Mouse (Mus musculus) stomach, embryonic 15.5 days (tissue): ENCODE measurements around the gene Fastkd1. TPM values are rescaled to one million over a fixed set of nuclear protein-coding genes. Genes with fewer than 3 reads are reported as not detected.
"Not testable (repeated sequence)": the region's sequence is repeated elsewhere in the genome, so short reads cannot be mapped to it uniquely, and the experiment has no call there.

Experiments used
- ATAC-seq: fragments of 200-750 bp; cut with Nextera tagmentation; 2 replicates; pipeline ENCODE4 v1.8.0; 2017; ENCODE audit warnings: low read depth, moderate number of reproducible peaks, moderate TSS enrichment; ENCODE audit not compliant: insufficient read depth, low FRiP score
- H3K27ac ChIP-seq: fragments of 300-500 bp; sonication (generic); 2 replicates; pipeline ENCODE4 v1.5.1; 2015; ENCODE audit warnings: mild to moderate bottlenecking, inconsistent platforms
- H3K27me3 ChIP-seq: fragments of 300-500 bp; sonication (generic); replicated peaks from 2 replicates; pipeline ENCODE4 v1.6.1; 2015; ENCODE audit warnings: inconsistent platforms
- H3K36me3 ChIP-seq: fragments of 300-500 bp; sonication (generic); 2 replicates; pipeline ENCODE4 v1.6.1; 2015; ENCODE audit warnings: inconsistent platforms
- H3K4me1 ChIP-seq: fragments of 300-500 bp; sonication (generic); 2 replicates; pipeline ENCODE4 v1.6.1; 2015; ENCODE audit warnings: inconsistent platforms
- H3K4me2 ChIP-seq: fragments of 300-500 bp; sonication (generic); 2 replicates; pipeline ENCODE4 v1.6.1; 2015; ENCODE audit warnings: mild to moderate bottlenecking, inconsistent platforms
- H3K4me3 ChIP-seq: fragments of 300-500 bp; sonication (generic); replicated peaks from 2 replicates; pipeline ENCODE4 v1.5.1; 2015; ENCODE audit warnings: inconsistent platforms
- H3K9ac ChIP-seq: fragments of 300-500 bp; sonication (generic); 2 replicates; pipeline ENCODE4 v1.6.1; 2015; ENCODE audit warnings: inconsistent platforms
- H3K9me3 ChIP-seq: fragments of 300-500 bp; sonication (generic); 2 replicates; pipeline ENCODE4 v1.6.1; 2016; ENCODE audit warnings: inconsistent platforms
- WGBS: fragments of 180-500 bp; shearing (Covaris S2); methylation state at CpG from one replicate; pipeline ENCODE4 v1.1.7; 2015; 5-methylcytosine and 5-hydroxymethylcytosine counted together
- polyA plus RNA-seq: library from polyadenylated mRNA; unstranded; fragments of >200 nt; fragmentation: Nextera tagmentation; extraction: Ambion mirVana; gene quantifications from 2 replicates; pipeline ENCODE4 v1.2.1, GENCODE M21; 2015

Fastkd1 gene
- polyA plus RNA-seq, 1 experiment from 2014 or later, result 9.0 TPM

DNA sequence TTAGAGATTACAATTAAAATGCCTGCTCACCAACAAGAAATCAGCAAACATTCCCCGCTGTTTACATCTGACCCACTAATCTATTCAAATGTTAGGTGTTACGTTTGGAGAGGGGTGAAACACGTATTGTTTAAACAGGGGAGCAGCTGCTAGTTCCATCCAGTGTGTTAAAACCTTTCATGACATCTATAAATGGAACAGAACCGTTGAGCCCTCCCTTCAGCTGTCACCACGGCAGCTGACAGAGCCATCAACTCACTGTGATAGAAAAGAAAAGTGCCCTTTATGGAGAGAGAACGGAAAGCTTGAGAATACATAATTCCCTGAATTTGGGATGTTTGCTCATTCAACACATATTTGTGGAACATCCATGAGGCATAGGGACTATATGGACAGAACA, 44.9 kb downstream of the Fastkd1 start:
- Histone ChIP-seq H3K4me2 (no peak overlapping the region), H3K9ac (no peak overlapping the region), H3K9me3 (no peaks in the 10 kb centered on the region), H3K4me1 (no peaks in the 10 kb centered on the region), H3K36me3 (no peaks in the 10 kb centered on the region), H3K27me3 (no peaks in the 10 kb centered on the region), H3K27ac (no peak overlapping the region), H3K4me3 (no peak overlapping the region)
- no peak for ATAC-seq
- WGBS, result 70% methylated on average over 6 of the region's 6 CpGs

DNA sequence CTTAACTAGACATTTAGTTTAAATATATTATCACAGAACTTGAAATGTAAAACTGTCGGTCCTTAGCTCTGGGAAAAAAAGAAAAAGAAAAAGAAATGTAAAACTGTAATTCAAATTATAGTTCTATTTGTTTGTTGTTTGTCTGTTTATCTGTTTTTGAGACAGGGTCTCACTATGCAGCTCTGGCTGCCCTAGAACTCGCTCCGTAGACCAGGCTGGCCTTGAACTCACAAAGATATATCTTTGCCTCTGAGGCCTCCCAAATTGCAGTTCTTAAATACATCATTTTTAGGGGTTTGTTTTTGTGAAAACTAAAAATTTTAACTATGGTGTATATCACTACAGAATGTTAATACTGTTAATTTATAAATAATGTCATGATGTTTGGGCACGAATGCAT, 45.7 kb downstream of the Fastkd1 start:
- Histone ChIP-seq H3K9ac (no peak overlapping the region), H3K36me3 (no peaks in the 10 kb centered on the region), H3K4me1 (no peaks in the 10 kb centered on the region), H3K4me3 (no peak overlapping the region), H3K9me3 (no peaks in the 10 kb centered on the region), H3K4me2 (no peak overlapping the region), H3K27ac (no peak overlapping the region), H3K27me3 (no peaks in the 10 kb centered on the region)
- 88% methylated on average over 4 of the region's 4 CpGs for WGBS
- ATAC-seq, result no peak

DNA sequence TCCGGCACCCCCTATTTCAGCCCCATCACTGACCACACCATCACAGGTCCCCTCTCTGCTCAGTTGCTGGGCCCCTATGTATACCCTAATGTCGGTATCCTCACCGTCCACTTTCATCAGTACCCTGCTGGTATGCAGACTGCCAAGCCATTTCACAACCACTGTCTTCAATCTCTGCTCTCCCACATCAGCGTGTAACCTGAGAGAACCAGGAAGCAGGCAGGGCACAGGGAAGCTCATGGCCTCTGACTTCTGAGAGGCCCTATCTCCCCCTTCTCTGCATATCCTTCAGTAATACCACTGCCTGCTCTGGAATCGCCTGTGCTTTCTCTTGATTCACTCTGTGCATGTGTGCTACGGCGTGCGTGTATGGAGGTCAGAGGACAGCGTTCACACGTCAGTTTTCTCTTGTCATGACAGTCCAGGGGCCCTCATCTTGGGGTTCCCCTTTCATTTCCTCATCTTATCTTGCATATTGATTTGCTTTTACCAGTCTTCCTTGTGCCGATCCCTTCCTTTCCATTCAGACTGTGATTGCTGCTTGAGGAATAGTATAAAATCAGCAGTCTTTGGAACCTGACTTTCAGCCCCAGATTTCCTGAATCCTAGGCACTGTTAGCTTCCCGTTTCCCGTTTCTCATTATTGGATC, 49.4 kb downstream of the Fastkd1 start:
- no peak overlapping the region for H3K4me2 ChIP-seq
- no peak overlapping the region for H3K4me3 ChIP-seq
- H3K27me3 ChIP-seq, result no peaks in the 10 kb centered on the region
- H3K36me3 ChIP-seq, result no peaks in the 10 kb centered on the region
- WGBS, result 72% methylated on average over 13 of the region's 13 CpGs
- no peak overlapping the region for H3K9ac ChIP-seq
- H3K27ac ChIP-seq, result no peak overlapping the region
- H3K4me1 ChIP-seq, result no peaks in the 10 kb centered on the region
- ATAC-seq, result no peak
- no peaks in the 10 kb centered on the region for H3K9me3 ChIP-seq

DNA sequence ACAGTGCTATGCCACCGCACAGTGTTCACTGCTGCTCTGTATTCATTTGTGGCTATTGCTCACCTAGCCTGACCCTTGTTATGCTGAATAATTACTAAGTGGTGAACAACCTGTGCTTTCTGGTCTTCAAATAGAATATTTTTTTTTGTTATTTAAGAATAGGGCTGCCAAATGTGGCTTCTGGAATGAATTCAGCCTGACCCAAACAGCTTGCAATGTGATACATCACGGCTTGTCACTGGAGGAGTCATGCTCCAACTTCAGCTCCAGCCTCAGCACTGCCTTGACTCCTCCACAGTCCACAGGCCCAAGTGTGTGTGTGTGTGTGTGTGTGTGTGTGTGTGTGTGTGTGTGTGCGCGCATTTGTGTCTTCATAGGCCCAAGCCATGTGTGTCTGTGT, 54.0 kb downstream of the Fastkd1 start:
- WGBS, result 88% methylated on average over 4 of the region's 4 CpGs
- Histone ChIP-seq H3K36me3 (no peaks in the 10 kb centered on the region), H3K27me3 (no peaks in the 10 kb centered on the region), H3K9ac (no peak overlapping the region), H3K4me2 (no peak overlapping the region), H3K9me3 (no peaks in the 10 kb centered on the region), H3K4me1 (no peaks in the 10 kb centered on the region), H3K27ac (no peak overlapping the region), H3K4me3 (no peak overlapping the region)
- no peak for ATAC-seq

DNA sequence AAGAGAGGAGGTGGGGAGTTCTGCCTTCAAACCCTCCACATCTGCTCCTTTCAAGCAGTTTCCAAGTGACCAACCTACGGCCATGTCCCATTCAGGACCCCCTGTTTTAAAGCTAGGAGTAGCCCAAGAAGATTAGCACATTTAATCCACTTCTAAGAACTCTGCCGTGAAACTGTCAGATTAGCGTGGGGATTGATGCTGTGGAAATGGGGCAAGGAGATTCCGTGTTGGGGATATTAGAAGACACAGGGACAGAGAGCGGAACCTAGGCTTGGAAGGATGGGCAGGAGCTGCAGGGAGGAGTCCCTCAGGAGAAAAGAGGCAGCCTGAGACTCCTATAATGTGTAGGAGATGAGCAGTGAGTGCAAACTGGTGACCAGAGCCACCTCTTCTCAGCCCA, 63.6 kb downstream of the Fastkd1 start:
- no peak overlapping the region for H3K4me2 ChIP-seq
- H3K27ac ChIP-seq, result no peak overlapping the region
- H3K36me3 ChIP-seq, result 0 out of 2 replicates have a peak, but pooled peaks cover 5% of the 10 kb centered on the region
- H3K4me3 ChIP-seq, result no peak overlapping the region
- no peaks in the 10 kb centered on the region for H3K9me3 ChIP-seq
- H3K9ac ChIP-seq, result no peak overlapping the region
- no peaks in the 10 kb centered on the region for H3K27me3 ChIP-seq
- 88% methylated on average over 5 of the region's 5 CpGs for WGBS
- ATAC-seq, result no peak
- H3K4me1 ChIP-seq, result no peaks in the 10 kb centered on the region

DNA sequence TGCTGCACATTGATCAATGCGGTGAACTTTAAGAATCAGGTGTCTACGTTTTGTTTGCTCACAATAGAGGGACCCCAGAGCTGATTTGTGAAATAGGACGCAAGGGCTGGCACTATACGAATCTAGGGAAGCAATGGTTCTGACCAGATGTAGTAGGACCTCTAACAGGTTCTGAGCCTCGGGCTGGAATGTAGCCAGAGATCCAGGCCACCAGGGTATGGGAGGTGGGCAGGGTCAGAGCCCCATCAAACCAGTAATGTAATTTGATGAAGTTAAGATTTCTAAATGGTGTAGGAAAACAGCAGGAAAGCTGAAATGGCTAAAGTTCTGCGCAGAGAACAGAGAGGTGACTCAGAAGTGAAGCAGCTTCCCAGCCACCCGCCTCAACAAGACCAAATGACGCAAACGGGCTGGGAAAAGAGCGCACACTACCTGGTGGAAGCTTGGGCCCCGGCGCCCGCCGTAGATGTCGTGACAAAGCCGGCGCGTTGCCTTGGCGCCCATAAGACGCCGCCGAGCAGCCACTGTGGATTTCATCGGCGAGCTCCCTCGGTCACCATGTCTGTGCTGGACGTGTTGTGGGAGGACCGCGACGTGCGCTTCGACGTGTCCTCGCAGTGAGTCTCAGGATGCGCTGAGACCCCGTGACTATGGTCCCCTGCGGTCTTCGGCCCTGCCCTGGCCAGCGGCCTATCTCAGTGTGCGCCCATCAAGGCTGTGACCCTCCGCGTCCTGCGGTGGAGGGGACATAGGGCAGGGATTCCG, 66.4 kb downstream of the Fastkd1 start, which contains the start of gene Bbs5:
Gene Bbs5 (plus strand): TSS at position 446 of the 765 bp plus-strand sequence.
- Histone ChIP-seq H3K4me3 (peak within 1 kb of the TSS; percentile 90), H3K9me3 (no peaks in the 10 kb centered on the region), H3K9ac (peak within 1 kb of the TSS; percentile 71), H3K36me3 (0 out of 2 replicates have a peak, but pooled peaks cover 3% of the 10 kb centered on the region), H3K4me1 (no peaks in the 10 kb centered on the region), H3K27ac (no peak within 1 kb of the TSS; the same call in 1 of the 2 replicates), H3K27me3 (no peaks in the 10 kb centered on the region), H3K4me2 (peak within 1 kb of the TSS; percentile 78)
- peak; percentile 91 for ATAC-seq
- 3% methylated on average over 43 of the region's 43 CpGs for WGBS

DNA sequence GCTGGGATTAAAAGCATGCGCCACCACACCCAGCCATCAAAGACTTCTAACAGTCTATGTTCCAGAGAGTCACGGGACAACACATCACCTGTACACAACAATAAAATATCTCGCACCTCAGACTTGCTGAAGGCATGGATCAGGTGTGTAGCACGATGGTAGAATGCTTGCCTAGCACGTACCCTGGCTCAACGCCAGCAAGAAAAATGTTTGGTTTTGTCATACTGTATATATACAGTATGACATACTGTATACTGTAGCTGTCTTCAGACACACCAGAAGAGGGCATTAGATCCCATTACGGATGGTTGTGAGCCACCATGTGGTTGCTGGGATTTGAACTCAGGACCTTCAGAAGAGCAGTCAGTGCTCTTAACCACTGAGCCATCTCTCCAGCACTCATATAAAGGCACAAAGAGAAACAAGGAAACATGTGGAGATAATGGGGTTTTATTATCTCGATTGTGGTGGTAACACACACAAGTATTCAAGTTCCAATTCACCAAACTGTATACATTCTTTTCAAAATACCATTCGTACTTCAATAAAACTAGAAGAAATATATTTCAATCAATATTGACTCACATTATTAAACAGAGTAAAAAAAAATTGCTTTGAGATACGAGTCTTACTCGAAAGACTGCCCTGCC, 68.2 kb downstream of the Fastkd1 start:
- WGBS, result 80% methylated on average over 11 of the region's 11 CpGs
- no peak overlapping the region for H3K4me2 ChIP-seq
- ATAC-seq, result no peak
- H3K9ac ChIP-seq, result no peak overlapping the region
- H3K9me3 ChIP-seq, result no peaks in the 10 kb centered on the region
- H3K4me1 ChIP-seq, result no peaks in the 10 kb centered on the region
- no peak overlapping the region for H3K27ac ChIP-seq
- no peaks in the 10 kb centered on the region for H3K36me3 ChIP-seq
- H3K4me3 ChIP-seq, result no peak overlapping the region
- H3K27me3 ChIP-seq, result no peaks in the 10 kb centered on the region

DNA sequence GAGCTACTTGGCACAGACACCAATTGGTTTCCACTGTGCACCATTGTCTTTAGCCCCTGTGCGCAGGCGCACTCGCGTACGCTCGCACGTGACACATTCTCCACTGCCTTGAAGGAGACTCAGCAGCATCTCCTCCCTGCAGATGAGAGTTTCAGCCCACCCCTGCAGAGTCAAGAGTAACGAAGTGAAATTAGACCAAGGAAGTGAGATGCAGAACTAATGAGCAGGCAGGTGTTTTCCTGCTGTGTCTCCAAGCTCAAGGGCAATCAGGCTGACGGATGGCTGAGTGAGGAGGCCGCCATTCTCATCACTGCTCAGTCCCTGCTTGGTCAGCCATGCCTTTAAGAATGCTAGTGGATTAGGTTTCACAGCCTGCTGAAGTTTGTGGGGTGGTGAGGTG, 73.2 kb downstream of the Fastkd1 start:
- Histone ChIP-seq H3K4me2 (no peak overlapping the region), H3K4me3 (no peak overlapping the region), H3K27me3 (no peaks in the 10 kb centered on the region), H3K9ac (no peak overlapping the region), H3K36me3 (no peaks in the 10 kb centered on the region), H3K9me3 (no peaks in the 10 kb centered on the region), H3K27ac (no peak overlapping the region), H3K4me1 (no peaks in the 10 kb centered on the region)
- ATAC-seq, result no peak
- WGBS, result 64% methylated on average over 10 of the region's 10 CpGs

DNA sequence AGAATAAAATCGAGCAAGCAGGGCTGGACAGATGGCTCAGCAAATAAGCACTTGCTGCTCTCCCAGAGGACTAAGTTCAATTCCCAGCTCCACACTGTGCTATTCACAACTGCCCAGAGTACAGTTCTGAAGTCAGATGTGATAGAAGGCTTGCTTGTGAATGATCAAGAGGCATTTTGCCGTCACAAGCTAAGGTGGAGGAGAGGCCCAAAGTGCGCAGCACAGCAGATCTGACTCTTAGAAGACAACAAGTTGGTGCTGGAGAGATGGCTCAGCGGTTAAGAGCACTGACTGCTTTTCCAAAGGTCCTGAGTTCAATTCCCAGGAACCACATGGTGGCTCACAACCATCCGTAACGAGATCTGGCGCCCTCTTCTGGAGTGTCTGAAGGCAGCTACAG, 75.3 kb downstream of the Fastkd1 start:
- not testable (repeated sequence) for H3K4me3 ChIP-seq, H3K27ac ChIP-seq, ATAC-seq, H3K27me3 ChIP-seq, H3K36me3 ChIP-seq, H3K9me3 ChIP-seq, H3K9ac ChIP-seq, H3K4me1 ChIP-seq, H3K4me2 ChIP-seq
- 74% methylated on average over 7 of the region's 7 CpGs for WGBS

Other genes with a start within 250 kb of the Fastkd1 start
- 0.78 and 1.1 TPM in 2 replicates for gene Lrp2, start 127.5 kb downstream of the Fastkd1 start, polyA plus RNA-seq
- 12.5 and 16.0 TPM in 2 replicates for gene Bbs5, start 66.3 kb downstream of the Fastkd1 start, polyA plus RNA-seq
- gene Klhl41, start 43.4 kb downstream of the Fastkd1 start, polyA plus RNA-seq, result 0.24 and 0.86 TPM in 2 replicates
- gene Ppig, start 9.0 kb upstream of the Fastkd1 start, polyA plus RNA-seq, result 124 and 152 TPM in 2 replicates
- 1.4 and 2.2 TPM in 2 replicates for gene Ccdc173, start 76.1 kb upstream of the Fastkd1 start, polyA plus RNA-seq
- gene Phospho2, start 76.1 kb upstream of the Fastkd1 start, polyA plus RNA-seq, result 22.1 and 23.0 TPM in 2 replicates
- 37.0 and 37.8 TPM in 2 replicates for gene Klhl23, start 108.4 kb upstream of the Fastkd1 start, polyA plus RNA-seq
- gene Ssb, start 148.0 kb upstream of the Fastkd1 start, polyA plus RNA-seq, result 309 and 316 TPM in 2 replicates
- 39.7 and 45.9 TPM in 2 replicates for gene Mettl5, start 172.1 kb upstream of the Fastkd1 start, polyA plus RNA-seq
- gene Ubr3, start 183.7 kb upstream of the Fastkd1 start, polyA plus RNA-seq, result 12.8 and 13.3 TPM in 2 replicates